Mouse (Mus musculus): ENCODE results near the gene 1700013G24Rik. TPM values are rescaled to one million over a fixed set of nuclear protein-coding genes. Genes with fewer than 3 reads are reported as not detected.

1700013G24Rik gene
- polyA plus RNA-seq, 1 experiment from 2014 or later: not detected

DNA sequence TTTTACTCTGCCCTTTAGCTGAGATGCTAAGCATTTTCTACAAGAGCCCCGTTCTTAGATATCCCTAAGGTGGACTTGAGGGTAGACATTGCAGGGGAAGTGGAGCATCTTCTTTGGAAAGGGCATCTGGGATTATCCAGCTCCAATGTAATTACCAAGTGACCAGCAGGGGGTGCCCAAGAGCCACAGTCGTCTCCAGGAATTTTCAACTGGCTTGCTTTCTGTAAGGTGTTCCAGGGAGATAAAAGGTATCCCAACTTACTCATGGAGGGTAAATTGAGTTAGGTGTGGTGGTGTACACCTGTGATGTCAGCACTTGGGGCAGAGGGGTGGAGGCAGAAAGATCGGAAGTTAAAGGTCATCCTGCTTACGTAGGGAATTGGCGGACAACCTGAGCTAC, 9.5 kb upstream of the 1700013G24Rik start:
- no peak for ATAC-seq (ENCODE audit: low FRiP score, low read depth)
- no peak overlapping the region for H3K27ac ChIP-seq
- no peak overlapping the region for H3K9ac ChIP-seq
- H3K4me3 ChIP-seq: no peak overlapping the region
- no peaks in the 10 kb centered on the region for H3K27me3 ChIP-seq
- H3K9me3 ChIP-seq: no peaks in the 10 kb centered on the region
- 25% methylated on average over 5 of the region's 5 CpGs for WGBS
- H3K36me3 ChIP-seq: no peaks in the 10 kb centered on the region
- H3K4me2 ChIP-seq (replicated peaks): no peak overlapping the region
- peaks cover 10% of the 10 kb centered on the region for H3K4me1 ChIP-seq

DNA sequence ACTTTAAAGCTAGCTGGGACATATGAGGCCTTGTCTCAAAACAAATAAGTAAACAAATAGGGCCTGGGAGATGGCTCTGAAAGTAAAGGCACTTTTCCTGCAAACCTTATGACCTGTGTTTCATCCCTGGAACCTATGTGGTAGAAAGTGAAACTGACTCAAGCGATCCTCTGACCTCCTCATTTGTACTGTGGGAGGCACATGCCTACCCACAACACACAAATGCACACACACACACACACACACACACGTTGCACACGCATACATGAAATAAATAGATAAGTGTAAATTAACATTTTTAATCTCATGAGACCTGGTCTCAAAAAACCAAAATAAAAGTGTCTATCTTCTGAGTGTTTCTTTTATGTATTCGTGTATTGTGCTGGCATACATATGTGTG, 7.2 kb upstream of the 1700013G24Rik start:
- no peaks in the 10 kb centered on the region for H3K27me3 ChIP-seq
- no peak overlapping the region for H3K27ac ChIP-seq
- H3K4me2 ChIP-seq (replicated peaks): no peak overlapping the region
- no peak for ATAC-seq (ENCODE audit: low FRiP score, low read depth)
- WGBS: 90% methylated on average over 4 of the region's 4 CpGs
- no peak overlapping the region for H3K9ac ChIP-seq
- H3K4me1 ChIP-seq: peaks cover 15% of the 10 kb centered on the region
- H3K36me3 ChIP-seq: no peaks in the 10 kb centered on the region
- H3K4me3 ChIP-seq: no peak overlapping the region
- no peaks in the 10 kb centered on the region for H3K9me3 ChIP-seq

DNA sequence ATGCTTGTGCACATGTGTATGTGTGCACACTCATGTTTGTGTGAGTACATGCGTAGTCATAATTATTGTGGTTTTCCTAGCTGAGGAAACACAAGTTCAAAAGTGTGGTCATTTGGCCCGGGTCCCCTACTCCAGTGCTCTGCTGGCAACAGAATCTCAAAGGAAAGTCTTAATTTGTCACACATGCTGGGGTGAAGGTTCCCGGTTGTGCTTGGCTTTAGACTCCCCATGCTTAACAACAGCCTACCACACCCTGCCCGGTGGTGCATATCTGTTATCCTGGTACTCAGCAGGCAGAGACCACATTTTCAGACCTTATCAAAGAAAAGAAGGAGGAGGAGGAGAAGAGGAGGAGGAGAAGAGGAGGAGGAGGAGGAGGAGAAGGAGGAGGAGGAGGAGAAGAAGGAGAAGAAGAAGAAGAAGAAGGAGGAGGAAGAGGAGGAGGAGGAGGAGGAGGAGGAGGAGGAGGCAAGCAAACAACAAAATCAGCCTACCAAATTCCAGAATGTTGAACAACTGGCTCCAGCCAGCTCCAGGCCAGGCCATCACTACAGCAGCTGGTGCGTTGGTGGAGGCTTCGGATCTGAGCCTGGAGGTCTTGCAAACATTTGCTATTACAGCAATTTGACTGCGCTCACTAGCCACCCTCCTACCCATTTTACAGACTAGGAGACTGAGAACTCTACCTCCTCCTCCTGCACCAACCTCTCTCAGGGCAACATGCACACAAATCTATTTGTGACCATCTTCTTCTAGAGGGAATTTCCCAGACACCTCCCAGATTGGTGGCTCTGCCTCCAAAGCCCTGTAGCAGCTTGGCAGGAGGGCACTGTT, 5.5 kb upstream of the 1700013G24Rik start:
- H3K27me3 ChIP-seq: no peaks in the 10 kb centered on the region
- H3K4me2 ChIP-seq (replicated peaks): 0 out of 2 replicates have a peak overlapping the region, but pooled peaks have one; percentile 7
- no peaks in the 10 kb centered on the region for H3K36me3 ChIP-seq
- no peak overlapping the region for H3K27ac ChIP-seq
- ATAC-seq (ENCODE audit: low FRiP score, low read depth): no peak
- H3K4me3 ChIP-seq: no peak overlapping the region
- no peaks in the 10 kb centered on the region for H3K9me3 ChIP-seq
- WGBS: 58% methylated on average over 7 of the region's 7 CpGs
- H3K4me1 ChIP-seq: peaks cover 15% of the 10 kb centered on the region
- 0 out of 2 replicates have a peak overlapping the region, but pooled peaks have one; percentile 43 for H3K9ac ChIP-seq

DNA sequence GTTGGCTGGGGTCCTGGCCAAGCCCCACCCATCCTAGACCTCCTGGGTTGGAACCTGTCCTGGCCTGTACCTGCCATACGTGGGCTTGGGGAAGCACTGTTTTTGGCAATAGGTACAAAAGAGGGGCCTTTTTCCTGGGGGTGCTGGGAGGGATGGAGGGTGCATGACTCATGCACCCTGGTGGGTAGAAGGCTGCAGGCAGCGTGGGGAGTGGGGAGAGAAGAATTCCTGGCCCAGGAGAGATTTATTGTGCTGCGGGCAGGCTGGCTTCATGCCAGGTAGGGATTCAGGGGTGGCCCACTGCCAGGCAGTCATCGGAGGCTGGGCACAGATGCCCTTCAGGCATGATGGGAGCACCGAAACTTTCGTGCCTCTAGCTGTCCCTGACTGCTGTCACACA, 4.9 kb upstream of the 1700013G24Rik start:
- Histone ChIP-seq H3K4me2 (replicated peaks) (0 out of 2 replicates have a peak overlapping the region, but pooled peaks have one; percentile 7), H3K4me3 (no peak overlapping the region), H3K9ac (peak overlapping the region; percentile 43; the same call in 1 of the 2 replicates), H3K9me3 (no peaks in the 10 kb centered on the region), H3K4me1 (peaks cover 15% of the 10 kb centered on the region), H3K27ac (no peak overlapping the region), H3K27me3 (no peaks in the 10 kb centered on the region), H3K36me3 (no peaks in the 10 kb centered on the region)
- no peak for ATAC-seq (ENCODE audit: low FRiP score, low read depth)
- 34% methylated on average over 6 of the region's 6 CpGs for WGBS

DNA sequence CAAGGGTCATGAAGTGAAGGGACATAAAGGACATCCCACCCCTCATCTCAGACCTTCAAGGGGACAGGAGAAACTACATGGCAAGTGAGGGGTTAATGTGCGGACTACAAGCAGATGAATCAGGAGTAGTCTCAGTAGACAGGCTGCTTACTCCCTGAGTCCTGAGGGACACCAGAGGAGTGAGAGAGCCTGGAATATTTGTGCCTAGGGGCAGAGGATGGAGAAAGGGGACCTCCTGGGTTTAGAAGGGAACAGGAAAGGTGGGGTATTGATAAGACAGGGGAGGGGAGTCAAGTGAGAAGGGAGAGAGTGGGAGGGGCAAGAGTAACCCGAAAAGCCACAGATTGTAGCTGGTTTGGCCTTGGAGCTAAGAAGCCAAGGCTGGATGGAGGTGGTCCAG, 4.4 kb upstream of the 1700013G24Rik start:
- H3K36me3 ChIP-seq: no peaks in the 10 kb centered on the region
- H3K4me1 ChIP-seq: peaks cover 15% of the 10 kb centered on the region
- no peak overlapping the region for H3K4me2 ChIP-seq (replicated peaks)
- no peak for ATAC-seq (ENCODE audit: low FRiP score, low read depth)
- no peaks in the 10 kb centered on the region for H3K27me3 ChIP-seq
- peak overlapping the region; percentile 43; the same call in 1 of the 2 replicates for H3K9ac ChIP-seq
- WGBS: 48% methylated on average over 2 of the region's 2 CpGs
- H3K9me3 ChIP-seq: no peaks in the 10 kb centered on the region
- no peak overlapping the region for H3K4me3 ChIP-seq
- H3K27ac ChIP-seq: no peak overlapping the region; the same call in 1 of the 2 replicates

DNA sequence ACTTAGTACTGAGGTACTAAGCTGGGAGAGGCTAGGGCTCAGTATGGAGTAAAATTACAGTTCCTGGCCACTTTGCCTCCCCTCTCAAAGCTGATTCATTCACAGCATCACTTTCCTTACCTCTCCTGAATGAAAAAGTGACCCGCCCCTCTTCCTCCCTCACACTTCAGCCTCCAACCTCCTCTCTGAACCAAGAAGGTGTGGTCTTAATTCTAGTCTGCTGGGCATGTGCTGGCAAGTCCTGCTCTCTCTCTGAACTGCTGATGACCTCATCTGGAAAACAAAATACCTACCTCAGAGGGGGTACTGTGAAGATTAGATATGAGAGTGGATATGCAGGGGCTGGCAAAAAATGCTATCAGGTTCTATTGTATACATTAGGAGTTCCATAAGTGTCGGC, 4.0 kb upstream of the 1700013G24Rik start:
- H3K27me3 ChIP-seq: no peaks in the 10 kb centered on the region
- no peak overlapping the region for H3K4me2 ChIP-seq (replicated peaks)
- no peak overlapping the region for H3K27ac ChIP-seq
- no peak for ATAC-seq (ENCODE audit: low FRiP score, low read depth)
- no peak overlapping the region for H3K4me3 ChIP-seq
- no peaks in the 10 kb centered on the region for H3K36me3 ChIP-seq
- 65% methylated on average over 2 of the region's 2 CpGs for WGBS
- no peaks in the 10 kb centered on the region for H3K9me3 ChIP-seq
- H3K9ac ChIP-seq: no peak overlapping the region
- H3K4me1 ChIP-seq: peaks cover 15% of the 10 kb centered on the region

DNA sequence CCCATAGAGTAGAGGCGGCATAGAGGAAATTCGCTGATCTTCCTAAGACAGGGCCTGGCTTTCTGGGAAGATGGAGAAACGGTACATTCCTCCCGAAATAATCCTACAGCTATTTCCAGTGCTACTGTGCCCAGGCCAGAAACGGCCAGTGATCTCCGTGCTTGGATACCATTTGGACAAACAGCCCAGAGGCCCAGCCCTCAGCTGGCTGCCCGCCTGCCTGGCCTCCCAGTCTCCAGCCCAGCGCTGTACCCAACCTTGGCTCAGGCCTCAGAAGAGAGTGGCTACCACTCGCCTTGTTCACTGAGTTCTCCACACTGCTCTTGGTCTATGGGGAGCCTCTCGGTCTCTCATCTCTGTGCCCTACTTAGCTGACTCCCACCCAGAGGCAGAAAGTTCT, 3.4 kb upstream of the 1700013G24Rik start:
- H3K4me2 ChIP-seq (replicated peaks): no peak overlapping the region
- WGBS: 78% methylated on average over 10 of the region's 10 CpGs
- H3K9ac ChIP-seq: no peak overlapping the region
- no peaks in the 10 kb centered on the region for H3K36me3 ChIP-seq
- H3K9me3 ChIP-seq: no peaks in the 10 kb centered on the region
- H3K4me1 ChIP-seq: peaks cover 15% of the 10 kb centered on the region
- no peaks in the 10 kb centered on the region for H3K27me3 ChIP-seq
- ATAC-seq (ENCODE audit: low FRiP score, low read depth): no peak
- H3K4me3 ChIP-seq: no peak overlapping the region
- no peak overlapping the region for H3K27ac ChIP-seq

DNA sequence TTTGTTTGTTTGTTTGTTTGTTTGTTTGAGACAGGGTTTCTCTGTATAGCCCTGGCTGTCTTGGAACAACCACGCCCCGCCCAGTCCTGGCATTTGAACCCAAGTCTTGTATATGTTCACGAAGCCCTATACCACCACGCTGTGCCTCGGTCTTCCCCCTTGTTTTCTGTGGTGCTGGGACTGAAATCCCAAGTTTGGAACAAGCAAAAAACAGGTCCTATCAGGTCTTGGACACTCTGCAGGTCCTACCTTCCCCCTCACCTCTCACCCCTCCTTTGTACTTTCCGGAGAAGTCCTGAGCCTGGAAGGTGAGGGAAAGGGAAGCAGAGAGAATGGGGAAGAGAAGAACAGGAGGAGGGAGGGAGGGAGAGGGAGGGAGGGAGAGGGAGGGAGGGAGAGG, 894 bp upstream of the 1700013G24Rik start:
- Histone ChIP-seq H3K27ac (no peak overlapping the region), H3K36me3 (no peaks in the 10 kb centered on the region), H3K27me3 (no peaks in the 10 kb centered on the region), H3K4me2 (replicated peaks) (no peak overlapping the region), H3K4me3 (no peak overlapping the region), H3K4me1 (peaks cover 15% of the 10 kb centered on the region), H3K9ac (no peak overlapping the region), H3K9me3 (no peaks in the 10 kb centered on the region)
- no peak for ATAC-seq (ENCODE audit: low FRiP score, low read depth)
- WGBS: 91% methylated on average over 6 of the region's 6 CpGs

DNA sequence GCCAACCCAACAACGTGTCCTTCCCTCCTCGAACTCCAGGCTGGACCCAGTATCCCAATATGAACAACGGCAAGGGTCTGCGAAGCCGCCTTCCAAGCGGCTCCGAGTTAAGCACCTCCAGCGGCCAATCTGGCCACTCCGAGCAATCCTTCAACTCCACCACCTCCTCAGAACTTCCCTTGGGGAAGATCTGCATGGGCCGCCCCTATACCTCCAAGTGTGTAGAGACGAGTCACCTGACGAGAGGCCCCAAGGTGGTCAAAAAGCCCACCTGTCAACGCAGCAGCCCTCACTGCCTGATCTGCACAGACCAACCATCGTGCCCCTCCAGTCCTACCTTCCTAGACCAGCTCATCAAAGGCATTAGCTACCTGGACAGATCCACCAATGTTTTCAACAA, 1.5 kb downstream of the 1700013G24Rik start:
- H3K27me3 ChIP-seq: no peaks in the 10 kb centered on the region
- H3K36me3 ChIP-seq: no peaks in the 10 kb centered on the region
- H3K9me3 ChIP-seq: no peaks in the 10 kb centered on the region
- H3K4me1 ChIP-seq: no peaks in the 10 kb centered on the region
- WGBS: 88% methylated on average over 14 of the region's 14 CpGs
- ATAC-seq (ENCODE audit: low FRiP score, low read depth): no peak
- no peak overlapping the region for H3K9ac ChIP-seq
- no peak overlapping the region for H3K4me2 ChIP-seq (replicated peaks)
- H3K27ac ChIP-seq: no peak overlapping the region
- H3K4me3 ChIP-seq: no peak overlapping the region

DNA sequence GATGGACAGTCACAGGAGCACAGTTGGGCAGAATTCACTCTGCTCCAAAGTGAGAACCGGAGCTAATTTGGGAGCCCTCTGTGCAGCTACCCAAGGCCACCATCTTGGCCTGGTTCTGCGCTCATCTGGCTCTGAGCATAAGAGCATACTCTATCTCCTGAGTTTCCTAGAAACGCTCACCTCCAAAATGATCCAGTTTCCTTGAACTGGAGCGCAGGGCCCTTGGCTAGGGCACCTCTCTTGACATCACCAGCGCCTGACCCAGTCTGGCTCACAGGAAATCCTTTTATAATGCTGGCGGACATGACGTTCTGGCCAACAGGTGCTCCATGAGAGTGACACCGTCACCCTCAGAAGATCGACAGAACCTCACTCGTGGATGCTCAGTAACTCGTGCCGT, 3.5 kb downstream of the 1700013G24Rik start:
- no peak overlapping the region for H3K4me3 ChIP-seq
- WGBS: 77% methylated on average over 12 of the region's 12 CpGs
- no peak for ATAC-seq (ENCODE audit: low FRiP score, low read depth)
- no peaks in the 10 kb centered on the region for H3K9me3 ChIP-seq
- H3K4me2 ChIP-seq (replicated peaks): no peak overlapping the region
- H3K9ac ChIP-seq: no peak overlapping the region
- no peak overlapping the region for H3K27ac ChIP-seq
- H3K27me3 ChIP-seq: no peaks in the 10 kb centered on the region
- no peaks in the 10 kb centered on the region for H3K4me1 ChIP-seq
- no peaks in the 10 kb centered on the region for H3K36me3 ChIP-seq

DNA sequence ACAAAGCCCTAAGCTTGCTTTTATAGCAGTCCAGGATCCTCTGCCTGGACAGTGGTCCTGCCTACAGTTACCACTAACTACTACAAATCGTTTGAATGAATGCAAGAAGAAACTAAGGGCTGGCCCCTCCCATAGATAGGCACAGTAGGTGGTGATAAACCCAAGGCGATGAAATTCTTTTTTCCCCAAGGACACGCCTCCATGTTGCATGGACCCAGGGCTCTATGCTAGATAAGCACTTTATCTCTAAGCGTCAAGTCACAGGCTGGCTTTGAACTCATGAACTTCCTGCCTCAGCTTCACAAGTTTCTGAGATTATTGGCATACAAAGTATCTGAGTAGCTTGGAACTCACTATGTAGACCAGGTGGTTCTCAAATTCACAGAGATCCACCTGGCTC, 4.2 kb downstream of the 1700013G24Rik start:
- WGBS: 73% methylated on average over 4 of the region's 4 CpGs
- H3K9me3 ChIP-seq: no peaks in the 10 kb centered on the region
- H3K27ac ChIP-seq: no peak overlapping the region
- no peaks in the 10 kb centered on the region for H3K27me3 ChIP-seq
- no peak for ATAC-seq (ENCODE audit: low FRiP score, low read depth)
- H3K4me2 ChIP-seq (replicated peaks): no peak overlapping the region
- H3K4me1 ChIP-seq: peaks cover 4% of the 10 kb centered on the region; the same call in 1 of the 2 replicates
- no peak overlapping the region for H3K9ac ChIP-seq
- H3K4me3 ChIP-seq: no peak overlapping the region
- no peaks in the 10 kb centered on the region for H3K36me3 ChIP-seq

DNA sequence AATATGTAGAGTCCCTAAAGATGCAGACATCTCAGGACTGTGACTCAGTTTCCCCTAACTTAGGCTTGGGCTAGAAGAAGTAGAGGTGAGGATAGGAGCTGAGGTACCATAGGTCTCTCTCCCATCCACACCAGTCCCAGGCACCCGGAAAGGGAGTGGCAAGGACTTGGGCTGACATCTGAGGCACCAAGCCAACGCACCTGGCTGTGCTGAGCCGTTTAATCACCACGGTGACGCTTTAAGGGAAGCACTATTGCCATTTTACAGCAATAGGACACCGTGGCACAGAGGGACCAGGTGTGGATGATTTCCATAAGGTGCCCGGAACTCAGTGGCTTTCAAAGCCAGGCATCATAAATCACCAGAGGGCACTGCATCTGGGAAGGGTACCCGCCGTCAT, 5.2 kb downstream of the 1700013G24Rik start:
- no peak overlapping the region for H3K4me3 ChIP-seq
- ATAC-seq (ENCODE audit: low FRiP score, low read depth): no peak
- H3K4me1 ChIP-seq: peaks cover 4% of the 10 kb centered on the region; the same call in 1 of the 2 replicates
- no peak overlapping the region for H3K27ac ChIP-seq
- 67% methylated on average over 9 of the region's 9 CpGs for WGBS
- H3K9me3 ChIP-seq: no peaks in the 10 kb centered on the region
- no peaks in the 10 kb centered on the region for H3K27me3 ChIP-seq
- no peaks in the 10 kb centered on the region for H3K36me3 ChIP-seq
- no peak overlapping the region for H3K9ac ChIP-seq
- no peak overlapping the region for H3K4me2 ChIP-seq (replicated peaks)

DNA sequence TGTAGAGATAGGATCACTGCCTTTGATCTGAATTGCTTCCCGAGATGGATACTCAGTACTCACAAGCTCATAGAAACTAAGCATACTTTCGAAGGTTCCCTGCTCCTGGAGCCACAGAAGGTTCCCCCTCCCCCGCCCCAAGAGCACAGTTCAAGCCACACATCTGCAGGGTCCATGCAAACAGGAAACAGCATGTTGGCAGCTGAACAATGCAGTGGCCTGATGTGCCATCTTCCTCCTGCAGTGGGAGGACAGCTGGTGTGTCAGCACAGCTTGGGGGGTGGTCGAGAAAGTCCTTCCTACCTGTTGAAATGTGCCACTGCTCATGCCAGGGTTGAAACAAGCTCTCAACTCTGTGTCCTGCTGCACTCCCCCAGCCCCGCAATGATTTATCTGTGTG, 5.8 kb downstream of the 1700013G24Rik start:
- H3K4me2 ChIP-seq (replicated peaks): no peak overlapping the region
- no peaks in the 10 kb centered on the region for H3K27me3 ChIP-seq
- no peaks in the 10 kb centered on the region for H3K36me3 ChIP-seq
- no peak overlapping the region for H3K4me3 ChIP-seq
- WGBS: 63% methylated on average over 5 of the region's 5 CpGs
- H3K27ac ChIP-seq: no peak overlapping the region
- H3K9me3 ChIP-seq: no peaks in the 10 kb centered on the region
- H3K4me1 ChIP-seq: peaks cover 4% of the 10 kb centered on the region; the same call in 1 of the 2 replicates
- no peak overlapping the region for H3K9ac ChIP-seq
- ATAC-seq (ENCODE audit: low FRiP score, low read depth): no peak

Data from limb, embryonic 13.5 days (tissue).